ENCODE assay signal across 11 mouse cellular contexts in the genomic region with DNA sequence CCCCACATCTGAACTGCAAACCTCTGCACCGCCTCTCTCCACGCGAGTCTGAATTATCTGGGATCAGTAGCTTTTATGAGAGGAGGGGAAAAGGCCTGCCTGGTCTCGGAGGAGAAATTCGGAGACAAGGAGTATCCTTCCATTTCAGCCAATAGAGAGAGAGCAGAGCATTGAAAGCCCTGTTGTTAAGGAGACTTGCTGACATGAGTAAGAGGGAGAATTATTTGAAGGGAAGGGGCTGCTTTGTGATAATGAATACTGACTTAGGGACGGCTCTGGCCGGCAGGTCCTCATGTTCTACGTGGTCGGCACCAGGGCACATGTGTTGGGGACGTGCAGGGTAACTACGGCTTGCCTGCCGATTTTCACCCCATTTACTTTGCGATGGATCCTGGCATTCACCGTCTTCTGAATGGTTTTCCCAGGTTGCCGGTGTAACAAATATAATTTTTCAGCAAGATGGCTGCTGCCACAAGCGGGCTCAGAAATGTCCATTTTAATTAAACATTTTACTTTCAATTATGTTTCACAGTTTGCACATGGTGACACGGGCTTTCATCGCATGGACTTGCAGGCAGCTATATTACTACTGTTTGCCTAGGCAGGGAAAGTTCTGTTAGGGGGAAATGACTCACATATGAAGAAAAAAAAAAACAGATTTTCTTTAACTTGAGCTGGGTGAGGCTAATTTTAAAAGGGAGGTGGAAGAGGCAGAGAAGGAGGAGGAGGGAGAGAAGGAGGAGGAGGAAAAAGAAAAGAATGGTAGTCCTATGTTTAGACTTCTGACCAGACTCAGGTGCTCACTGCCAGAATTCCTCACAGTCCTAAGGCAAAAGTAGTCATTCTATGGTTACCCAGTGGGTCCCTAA.
DNase-seq lines count a peak whose midpoint lies in the region; ATAC-seq and TF ChIP-seq lines count a peak whose summit lies in the region.
"Had no signal": no experiment of that assay in that cellular context is flagged by ENCODE, and none has a peak within 500 bp of the region (broad histone marks: within the 10 kb centered on the region; RNA-seq: fewer than 3 reads in every experiment).

No protein-coding gene starts in this region.

- no peak overlapping the region for H3K9ac ChIP-seq in heart, embryonic 14.5 days (ENCODE audit: low read length)
- H3K9ac ChIP-seq in hindbrain, embryonic 15.5 days: no peak overlapping the region
- H3K9ac ChIP-seq in neural tube, embryonic 15.5 days (replicated peaks): no peak overlapping the region

- TF ChIP-seq CTCF in testis, adult 2 months (IDR thresholded peaks at IDR 0.05; ENCODE audit: control insufficient read depth, insufficient read depth, insufficient replicate concordance, low read depth, low read length): no peak

- peaks cover 0 to 3% of the 10 kb centered on the region in 2 experiments; a peak in 1 of 4 replicates for H3K4me1 ChIP-seq in heart, embryonic 14.5 days (ENCODE audit: control insufficient read depth in 2 of 2, insufficient read depth in 2 of 2, low read length in 2 of 2)
- H3K4me1 ChIP-seq in testis, adult 2 months (ENCODE audit: control insufficient read depth, insufficient read depth, low read length): peaks cover 2% of the 10 kb centered on the region; the same call in 1 of the 2 replicates
- peaks cover 10% of the 10 kb centered on the region; the same call in 1 of the 2 replicates for H3K4me1 ChIP-seq in hindbrain, embryonic 15.5 days (replicated peaks)
- peaks cover 8% of the 10 kb centered on the region; the same call in 1 of the 2 replicates for H3K4me1 ChIP-seq in neural tube, embryonic 15.5 days

- TF ChIP-seq POLR2A in testis, adult 2 months (IDR thresholded peaks at IDR 0.05; ENCODE audit: control insufficient read depth, low read depth, low read length): no peak

- H3K36me3 ChIP-seq in heart, embryonic 14.5 days (ENCODE audit: control insufficient read depth, insufficient read depth, low read length): no peaks in the 10 kb centered on the region
- H3K36me3 ChIP-seq in testis, adult 2 months (ENCODE audit: control insufficient read depth, insufficient read depth, low read length): no peaks in the 10 kb centered on the region
- H3K36me3 ChIP-seq in hindbrain, embryonic 15.5 days: no peaks in the 10 kb centered on the region
- H3K36me3 ChIP-seq in neural tube, embryonic 15.5 days: no peaks in the 10 kb centered on the region

- 43% methylated on average over 18 of the region's 18 CpGs for WGBS in heart, embryonic 14.5 days
- WGBS in hindbrain, embryonic 15.5 days: 32% methylated on average over 18 of the region's 18 CpGs
- 28% methylated on average over 18 of the region's 18 CpGs for WGBS in neural tube, embryonic 15.5 days

- no peak for DNase-seq in heart, adult 9 months (ENCODE audit: low spot score in 2 of 2)
- DNase-seq in testis, postnatal 10 days (ENCODE audit: low spot score): no peak
- no peak for DNase-seq in gastrocnemius, postnatal 10 days
- no peak for DNase-seq in cerebellum, postnatal 4 days (ENCODE audit: low spot score in 2 of 2)
- DNase-seq: adrenal gland, adult 8-10 months; gastrocnemius, postnatal 36 days had no signal

- H3K4me2 ChIP-seq in heart, embryonic 14.5 days (ENCODE audit: low read length): peak overlapping the region; percentile 40
- peak overlapping the region; percentile 50 for H3K4me2 ChIP-seq in hindbrain, embryonic 15.5 days
- H3K4me2 ChIP-seq in neural tube, embryonic 15.5 days: peak overlapping the region; percentile 52

- no peak overlapping the region for H3K27ac ChIP-seq in heart, embryonic 14.5 days (replicated peaks in 1 of 2; ENCODE audit: control insufficient read depth in 1 of 2, insufficient read depth in 1 of 2, low read depth in 2 of 2, low read length in 2 of 2)
- 0 out of 2 replicates have a peak overlapping the region, but pooled peaks have one; percentile 32 for H3K27ac ChIP-seq in testis, adult 2 months (ENCODE audit: control insufficient read depth, insufficient read depth, low read depth, low read length)
- no peak overlapping the region for H3K27ac ChIP-seq in hindbrain, embryonic 15.5 days (replicated peaks)
- no peak overlapping the region for H3K27ac ChIP-seq in neural tube, embryonic 15.5 days (replicated peaks)

- 0 out of 2 replicates have a peak, but pooled peaks cover 8% of the 10 kb centered on the region for H3K27me3 ChIP-seq in heart, embryonic 14.5 days (ENCODE audit: control insufficient read depth, insufficient read depth, low read length)
- H3K27me3 ChIP-seq in testis, adult 2 months (ENCODE audit: control insufficient read depth, insufficient read depth, low read length): no peaks in the 10 kb centered on the region
- no peaks in the 10 kb centered on the region for H3K27me3 ChIP-seq in hindbrain, embryonic 15.5 days
- peaks cover 11% of the 10 kb centered on the region; the same call in 1 of the 2 replicates for H3K27me3 ChIP-seq in neural tube, embryonic 15.5 days (replicated peaks)
- H3K27me3 ChIP-seq: CH12.LX had no signal

- no peak overlapping the region for H3K4me3 ChIP-seq in heart, embryonic 14.5 days (ENCODE audit: control insufficient read depth in 1 of 2, insufficient read depth in 1 of 2, low read depth in 1 of 2, low read length in 2 of 2)
- H3K4me3 ChIP-seq in testis, adult 2 months (ENCODE audit: control insufficient read depth, low read depth, low read length): no peak overlapping the region; the same call in 1 of the 2 replicates
- H3K4me3 ChIP-seq in hindbrain, embryonic 15.5 days: peak overlapping the region; percentile 27
- H3K4me3 ChIP-seq in neural tube, embryonic 15.5 days (replicated peaks): peak overlapping the region; percentile 23

- no peaks in the 10 kb centered on the region for H3K9me3 ChIP-seq in heart, embryonic 14.5 days (ENCODE audit: control insufficient read depth, low read length)
- no peaks in the 10 kb centered on the region for H3K9me3 ChIP-seq in hindbrain, embryonic 15.5 days
- H3K9me3 ChIP-seq in neural tube, embryonic 15.5 days (replicated peaks): no peaks in the 10 kb centered on the region

- ATAC-seq in heart, embryonic 14.5 days (ENCODE audit: insufficient number of reproducible peaks, insufficient read depth, low FRiP score, low read depth): no peak
- no peak; the same call in 1 of the 2 replicates for ATAC-seq in hindbrain, embryonic 15.5 days (ENCODE audit: low FRiP score, low read depth)
- ATAC-seq in neural tube, embryonic 15.5 days (ENCODE audit: low FRiP score): no peak

Comparison
In these comparisons a context has a peak if more than half of its experiments do, and no peak if none do; other contexts are left out.
1. H3K4me3 ChIP-seq: peak in hindbrain, embryonic 15.5 days (single experiment) and neural tube, embryonic 15.5 days (single experiment); none in heart, embryonic 14.5 days (0 of 2) and testis, adult 2 months (single experiment).
2. Peak in every context shown above with its lines, with median percentiles within 50 percentile points of each other: H3K4me2 ChIP-seq.